Mouse (Mus musculus) bone marrow, adult 2 months (tissue): ENCODE results near the gene Traf2.

ENCODE experiments used
- CTCF ChIP-seq: fragments of 200-500 bp; IDR thresholded peaks from 2 replicates; pipeline ENCODE4 v1.5.1; 2011; ENCODE audit warnings: low read length, control low read depth; ENCODE audit not compliant: control insufficient read depth, insufficient read depth
- POLR2A ChIP-seq: fragments of 200-500 bp; IDR thresholded peaks from 2 replicates; pipeline ENCODE4 v1.6.1; 2011; ENCODE audit warnings: low read depth, mild to moderate bottlenecking, control low read depth, low read length, borderline replicate concordance; ENCODE audit not compliant: control insufficient read depth

- TF ChIP-seq CTCF (no peak), POLR2A (no peak)
Measured at GRCm38 (mm10) chr2:25560551-25560950, 13.8 kb upstream of the Traf2 start.
